Mouse (Mus musculus) spleen, adult 2 months (tissue): ENCODE data around the gene Rasal2. TPM values are rescaled to one million over a fixed set of nuclear protein-coding genes. Genes with fewer than 3 reads are reported as not detected.
A peak's percentile ranks its signal among the peaks of the same experiment; 100 is the strongest.

ENCODE experiments used
- DNase-seq, 2 experiments: peaks; one replicate each; pipeline versions ENCODE4 v3.0.0 to v3.0.0-alpha.2; 2012 to 2021; ENCODE audit warnings: low spot score in 2 of 2, low read depth in 1 of 2
- H3K27ac ChIP-seq: fragments of 200-500 bp; 2 replicates; pipeline ENCODE4 v1.5.1; 2012; ENCODE audit warnings: low read length, inconsistent platforms; ENCODE audit not compliant: insufficient read depth
- H3K27me3 ChIP-seq: fragments of 200-500 bp; 2 replicates; pipeline ENCODE4 v1.6.1; 2012; ENCODE audit warnings: mild to moderate bottlenecking, moderate library complexity, low read length, inconsistent platforms; ENCODE audit not compliant: control insufficient read depth, insufficient read depth
- H3K36me3 ChIP-seq: fragments of 200-500 bp; 2 replicates; pipeline ENCODE4 v1.6.1; 2012; ENCODE audit warnings: mild to moderate bottlenecking, low read length, inconsistent platforms; ENCODE audit not compliant: control insufficient read depth, insufficient read depth
- H3K4me1 ChIP-seq: fragments of 200-500 bp; 2 replicates; pipeline ENCODE4 v1.6.1; 2011; ENCODE audit warnings: inconsistent platforms; ENCODE audit not compliant: control insufficient read depth, insufficient read depth, insufficient read length
- H3K4me3 ChIP-seq: fragments of 200-500 bp; 2 replicates; pipeline ENCODE4 v1.5.1; 2011; ENCODE audit warnings: mild to moderate bottlenecking, inconsistent platforms; ENCODE audit not compliant: insufficient read depth, insufficient read length; ENCODE audit errors: extremely low read depth
- CTCF ChIP-seq: fragments of 200-500 bp; IDR thresholded peaks from 2 replicates; pipeline ENCODE4 v1.5.1; 2011; ENCODE audit warnings: mild to moderate bottlenecking, inconsistent platforms; ENCODE audit not compliant: insufficient read depth, insufficient read length, insufficient replicate concordance; ENCODE audit errors: extremely low read depth
- POLR2A ChIP-seq: fragments of 200-500 bp; IDR thresholded peaks from 2 replicates; pipeline ENCODE4 v1.6.1; 2011; ENCODE audit warnings: low read depth, low read length, inconsistent platforms
- WGBS: fragments of 180-500 bp; shearing (Covaris S2); methylation state at CpG from one replicate; pipeline ENCODE4 v1.1.7; 2018; 5-methylcytosine and 5-hydroxymethylcytosine counted together
- polyA plus RNA-seq: library from polyadenylated mRNA; depleted of rRNA; stranded (reverse); fragments of >200 nt; gene quantifications from 2 replicates; pipeline ENCODE4 v1.2.3, GENCODE M21; 2012

The Rasal2 gene
- polyA plus RNA-seq, 1 experiment = 1.1 TPM

- Histone ChIP-seq H3K4me1 (peaks cover 5% of the 10 kb centered on the region), H3K27ac (peak overlapping the region; percentile 58; the same call in 1 of the 2 replicates), H3K36me3 (no peaks in the 10 kb centered on the region), H3K4me3 (peak overlapping the region; percentile 75), H3K27me3 (peaks cover 10% of the 10 kb centered on the region)
- DNase-seq = peak in 1 of 2 experiments; percentile 27
- 2% methylated on average over 84 of the region's 85 CpGs for WGBS
- TF ChIP-seq CTCF (no peak), POLR2A (no peak)
Measured at GRCm38 (mm10) chr1:157411711-157412380, 549 bp downstream of the Rasal2 start.

- Histone ChIP-seq H3K27me3 (peaks cover 10% of the 10 kb centered on the region), H3K36me3 (no peaks in the 10 kb centered on the region), H3K4me3 (peak overlapping the region; percentile 75), H3K4me1 (peaks cover 5% of the 10 kb centered on the region), H3K27ac (no peak overlapping the region)
- WGBS = 10% methylated on average over 4 of the region's 4 CpGs
- no peak for DNase-seq
- no peak for TF ChIP-seq CTCF
- TF ChIP-seq POLR2A = no peak
Measured at GRCm38 (mm10) chr1:157411341-157411710, 1.1 kb downstream of the Rasal2 start.

- TF ChIP-seq POLR2A (no peak), CTCF (no peak)
- H3K27me3 ChIP-seq = peaks cover 10% of the 10 kb centered on the region
- H3K36me3 ChIP-seq = no peaks in the 10 kb centered on the region
- WGBS = 15% methylated on average over 8 of the region's 8 CpGs
- peak overlapping the region; percentile 28; the same call in 1 of the 2 replicates for H3K4me3 ChIP-seq
- DNase-seq = no peak
- no peak overlapping the region for H3K27ac ChIP-seq
- peaks cover 5% of the 10 kb centered on the region for H3K4me1 ChIP-seq
Measured at GRCm38 (mm10) chr1:157410937-157411336, 1.5 kb downstream of the Rasal2 start.

GRCm38 (mm10) chr1:157409648-157410047 is 2.7 kb downstream of the Rasal2 start:
- Histone ChIP-seq H3K36me3 (no peaks in the 10 kb centered on the region), H3K4me1 (peaks cover 5% of the 10 kb centered on the region), H3K27me3 (peaks cover 10% of the 10 kb centered on the region), H3K4me3 (no peak overlapping the region), H3K27ac (no peak overlapping the region)
- WGBS = 70% methylated on average over 2 of the region's 2 CpGs
- DNase-seq = no peak
- no peak for TF ChIP-seq POLR2A
- TF ChIP-seq CTCF = no peak

GRCm38 (mm10) chr1:157388027-157388426 is 24.4 kb downstream of the Rasal2 start:
- H3K36me3 ChIP-seq = no peaks in the 10 kb centered on the region
- 93% methylated on average over 4 of the region's 4 CpGs for WGBS
- no peak overlapping the region for H3K27ac ChIP-seq
- no peak overlapping the region for H3K4me3 ChIP-seq
- DNase-seq = no peak
- no peaks in the 10 kb centered on the region for H3K27me3 ChIP-seq
- no peak for TF ChIP-seq POLR2A
- no peak for TF ChIP-seq CTCF
- no peaks in the 10 kb centered on the region for H3K4me1 ChIP-seq

- H3K27me3 ChIP-seq = no peaks in the 10 kb centered on the region
- WGBS = 83% methylated on average over 2 of the region's 2 CpGs
- no peak for DNase-seq
- no peaks in the 10 kb centered on the region for H3K36me3 ChIP-seq
- no peak overlapping the region for H3K27ac ChIP-seq
- no peak for TF ChIP-seq POLR2A
- no peak overlapping the region for H3K4me3 ChIP-seq
- H3K4me1 ChIP-seq = no peaks in the 10 kb centered on the region
Measured at GRCm38 (mm10) chr1:157380694-157381093, 31.7 kb downstream of the Rasal2 start.

GRCm38 (mm10) chr1:157370397-157370796 is 42.0 kb downstream of the Rasal2 start:
- no peaks in the 10 kb centered on the region for H3K27me3 ChIP-seq
- H3K27ac ChIP-seq = no peak overlapping the region
- no peak overlapping the region for H3K4me3 ChIP-seq
- no peak for TF ChIP-seq CTCF
- no peaks in the 10 kb centered on the region for H3K36me3 ChIP-seq
- no peak for DNase-seq
- WGBS = 88% methylated on average over 2 of the region's 2 CpGs
- H3K4me1 ChIP-seq = no peaks in the 10 kb centered on the region
